Mouse (Mus musculus) liver, embryonic 18 days (tissue): ENCODE results near the gene Cenpq. TPM values are rescaled to one million over a fixed set of nuclear protein-coding genes. Genes with fewer than 3 reads are reported as not detected.

Source experiments
- polyA plus RNA-seq: library from polyadenylated mRNA; depleted of rRNA; stranded (reverse); fragments of >200 nt; gene quantifications from 2 replicates; pipeline ENCODE4 v1.2.3, GENCODE M21; 2012; rRNA removed

The Cenpq gene
- 7.6 and 7.9 TPM in 2 replicates for polyA plus RNA-seq

DNA sequence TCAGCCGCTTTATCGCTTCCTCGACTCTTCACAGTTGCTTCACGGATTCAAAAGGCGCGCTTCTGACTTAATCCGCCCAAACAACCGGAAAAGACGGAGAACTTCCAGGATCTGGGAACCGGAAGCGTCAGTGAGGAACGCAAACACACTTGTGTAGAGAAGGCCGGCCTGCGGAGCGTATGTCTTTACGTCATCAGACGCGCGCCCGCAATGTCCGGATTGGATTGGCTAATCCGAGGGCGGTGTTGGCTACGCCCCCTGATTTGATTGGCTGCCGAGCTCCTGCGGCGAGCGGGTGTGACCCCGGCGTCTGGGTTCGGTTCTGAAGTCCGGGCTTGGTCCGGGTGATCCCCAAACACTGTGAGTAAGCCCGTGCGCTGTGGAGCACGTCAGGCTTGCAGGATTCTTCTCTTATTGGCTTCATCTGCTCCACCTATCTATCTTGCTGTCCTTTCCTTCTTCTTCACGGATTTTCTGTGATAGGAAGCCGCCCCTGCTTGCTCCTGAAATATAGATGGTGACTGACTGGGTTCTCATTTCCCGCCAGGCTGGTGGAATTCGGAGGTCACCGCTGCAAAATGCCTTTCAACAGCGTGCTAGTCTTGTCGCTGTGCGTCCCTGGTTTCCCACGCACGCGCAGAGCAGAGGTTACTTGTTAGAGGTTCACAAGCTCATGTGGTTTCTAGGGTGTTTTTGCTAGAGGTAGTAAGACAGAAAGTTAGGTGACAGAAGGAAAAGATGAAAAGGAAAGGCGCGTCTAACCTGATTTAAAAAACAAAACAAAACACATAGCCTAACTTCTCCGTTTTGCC, at the start of gene Cenpq, which contains the start of gene Mut:
TSS of gene Cenpq (minus strand) at position 628 of the 812 bp plus-strand sequence.
TSS of gene Mut (plus strand) at position 266 of the 812 bp plus-strand sequence.

DNA sequence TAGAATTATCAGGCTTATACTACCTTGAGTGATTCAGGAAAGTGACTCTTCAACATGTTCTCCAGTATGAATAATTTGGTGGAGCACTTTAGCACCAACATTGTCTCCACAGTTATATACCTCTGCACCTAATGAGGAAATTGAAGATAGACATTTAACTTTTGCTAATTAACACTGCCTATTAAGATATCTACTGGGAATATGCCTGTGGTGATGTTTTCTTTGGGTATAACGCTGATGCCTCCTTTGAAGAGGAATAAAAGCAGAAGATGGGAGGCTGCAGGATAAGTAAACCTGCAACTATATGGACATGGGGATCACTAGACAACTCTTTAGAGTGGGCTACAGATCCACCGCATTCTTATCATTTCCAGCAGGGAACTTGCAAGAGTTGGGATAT, 20.6 kb downstream of the Cenpq start, which contains the start of gene Glyatl3:
TSS of gene Glyatl3 (minus strand) at position 101 of the 400 bp plus-strand sequence.

GRCm38 (mm10) chr17:40879924-40880691, 54.7 kb downstream of the Cenpq start, which contains the start of gene 9130008F23Rik:
Gene 9130008F23Rik, minus strand, starts transcription at chr17:40880559.

Other genes with a start within 250 kb of the Cenpq start
- not detected in 2 replicates for gene Esp1, start 207.9 kb downstream of the Cenpq start, polyA plus RNA-seq
- gene Crisp2, start 128.0 kb downstream of the Cenpq start, polyA plus RNA-seq: 0.06 and 0.22 TPM in 2 replicates
- 80.1 and 84.6 TPM in 2 replicates for gene Rhag, start 123.9 kb downstream of the Cenpq start, polyA plus RNA-seq
- 0.29 and 0.40 TPM in 2 replicates for gene 9130008F23Rik, start 54.5 kb downstream of the Cenpq start, polyA plus RNA-seq
- 0.03 TPM in 1 of 2 replicates, not detected in the other for gene Glyatl3, start 20.7 kb downstream of the Cenpq start, polyA plus RNA-seq
- 24.9 and 28.8 TPM in 2 replicates for gene Mut, start 362 bp downstream of the Cenpq start, polyA plus RNA-seq